Mouse (Mus musculus) heart, postnatal 0 days (tissue): ENCODE measurements around the gene Cerk. TPM values are rescaled to one million over a fixed set of nuclear protein-coding genes. Genes with fewer than 3 reads are reported as not detected.

Source experiments
- ATAC-seq: fragments of 200-750 bp; cut with Nextera tagmentation; 2 replicates; pipeline ENCODE4 v1.8.0; 2017; ENCODE audit warnings: low read depth, moderate number of reproducible peaks, moderate library complexity; ENCODE audit not compliant: insufficient read depth
- DNase-seq: peaks from one replicate; pipeline ENCODE4 v3.0.0-alpha.2; 2016; ENCODE audit warnings: low spot score
- H3K27ac ChIP-seq: fragments of 300-500 bp; sonication (generic); 2 replicates; pipeline ENCODE4 v1.5.1; 2014; ENCODE audit warnings: low read depth, mild to moderate bottlenecking
- H3K27me3 ChIP-seq: fragments of 300-500 bp; sonication (generic); 2 replicates; pipeline ENCODE4 v1.6.1; 2014; ENCODE audit warnings: low read length, mixed read lengths; ENCODE audit not compliant: control insufficient read depth, insufficient read depth
- H3K36me3 ChIP-seq: fragments of 300-500 bp; sonication (generic); replicated peaks from 2 replicates; pipeline ENCODE4 v1.6.1; 2014; ENCODE audit warnings: low read length, mixed read lengths; ENCODE audit not compliant: control insufficient read depth, insufficient read depth
- H3K4me1 ChIP-seq: fragments of 300-500 bp; sonication (generic); 2 replicates; pipeline ENCODE4 v1.6.1; 2014; ENCODE audit warnings: antibody characterized with exemption; ENCODE audit not compliant: control insufficient read depth, insufficient read depth
- H3K4me2 ChIP-seq: fragments of 300-500 bp; sonication (generic); 2 replicates; pipeline ENCODE4 v1.6.1; 2014; ENCODE audit warnings: low read depth, mild to moderate bottlenecking, low read length, moderate library complexity
- H3K4me3 ChIP-seq: fragments of 300-500 bp; sonication (generic); 2 replicates; pipeline ENCODE4 v1.5.1; 2014; ENCODE audit warnings: low read depth, low read length
- H3K9ac ChIP-seq: fragments of 300-500 bp; sonication (generic); replicated peaks from 2 replicates; pipeline ENCODE4 v1.6.1; 2014; ENCODE audit warnings: low read depth, low read length, mixed read lengths
- H3K9me3 ChIP-seq: fragments of 300-500 bp; sonication (generic); replicated peaks from 2 replicates; pipeline ENCODE4 v1.6.1; 2016; ENCODE audit warnings: low read length; ENCODE audit not compliant: control insufficient read depth
- CTCF ChIP-seq: IDR thresholded peaks from 2 replicates; pipeline ENCODE4 v1.5.1; 2016; ENCODE audit warnings: antibody characterized with exemption, control low read depth, low read depth
- EP300 ChIP-seq: IDR thresholded peaks from 2 replicates; pipeline ENCODE4 v1.6.1; 2016; ENCODE audit warnings: antibody characterized with exemption, low read depth
- WGBS: fragments of 180-500 bp; shearing (Covaris S2); extraction: QIAGEN DNeasy Blood & Tissue Kit; methylation state at CpG from one replicate; pipeline ENCODE4 v1.1.7; 2014; 5-methylcytosine and 5-hydroxymethylcytosine counted together
- polyA plus RNA-seq: library from polyadenylated mRNA; unstranded; fragments of >200 nt; fragmentation: Nextera tagmentation; extraction: Ambion mirVana; gene quantifications from 2 replicates; pipeline ENCODE4 v1.2.1, GENCODE M21; 2015
- total RNA-seq: library from RNA; depleted of rRNA; stranded (reverse); fragments of >200 nt; gene quantifications from 2 replicates; pipeline ENCODE4 v1.2.3, GENCODE M21; 2014; ENCODE audit warnings: low replicate concordance

The Cerk gene
- total and polyA plus RNA-seq, 2 experiments from 2014 or later, result 14.5 to 25.3 TPM

DNA sequence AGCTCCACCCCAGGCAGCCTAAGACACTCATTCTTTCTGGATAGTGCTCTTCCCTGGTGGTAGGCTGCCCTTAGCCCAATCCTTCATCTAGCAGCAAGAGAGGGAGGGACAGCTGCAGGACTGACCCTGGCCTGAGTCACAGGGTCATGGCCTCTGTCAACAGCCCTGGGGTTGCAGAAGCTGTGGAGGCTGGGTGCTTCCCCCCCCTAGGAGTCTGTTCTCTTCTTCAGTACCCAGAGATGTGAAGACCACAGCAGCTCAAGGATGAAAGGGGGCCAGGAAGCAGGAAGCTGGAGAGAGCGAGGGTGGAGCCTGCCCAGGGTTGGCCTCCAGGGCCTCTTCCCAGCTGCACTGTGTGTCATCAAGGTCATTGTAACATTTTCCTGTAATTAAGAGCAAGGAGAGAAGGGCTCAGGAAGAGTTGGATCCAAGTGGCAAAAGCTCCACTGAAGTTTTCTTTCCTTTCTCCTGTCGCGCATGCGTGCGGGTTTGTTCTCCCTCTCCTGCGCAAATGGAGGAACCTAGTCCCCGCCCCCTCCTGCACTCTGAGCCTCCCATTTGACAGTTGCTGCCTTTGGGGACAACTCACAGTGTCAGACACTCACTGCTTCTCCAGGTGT, 18.1 kb upstream of the Cerk start:
- Histone ChIP-seq H3K27ac (peak overlapping the region; percentile 49), H3K4me1 (peaks cover 19% of the 10 kb centered on the region), H3K4me2 (no peak overlapping the region), H3K9me3 (no peaks in the 10 kb centered on the region), H3K9ac (no peak overlapping the region), H3K27me3 (no peaks in the 10 kb centered on the region), H3K36me3 (no peaks in the 10 kb centered on the region), H3K4me3 (no peak overlapping the region)
- whole genome bisulfite sequencing, result 44% methylated on average over 7 of the region's 7 CpGs
- no peak for ATAC-seq
- TF ChIP-seq CTCF (no peak), EP300 (no peak)
- DNase-seq, result no peak

DNA sequence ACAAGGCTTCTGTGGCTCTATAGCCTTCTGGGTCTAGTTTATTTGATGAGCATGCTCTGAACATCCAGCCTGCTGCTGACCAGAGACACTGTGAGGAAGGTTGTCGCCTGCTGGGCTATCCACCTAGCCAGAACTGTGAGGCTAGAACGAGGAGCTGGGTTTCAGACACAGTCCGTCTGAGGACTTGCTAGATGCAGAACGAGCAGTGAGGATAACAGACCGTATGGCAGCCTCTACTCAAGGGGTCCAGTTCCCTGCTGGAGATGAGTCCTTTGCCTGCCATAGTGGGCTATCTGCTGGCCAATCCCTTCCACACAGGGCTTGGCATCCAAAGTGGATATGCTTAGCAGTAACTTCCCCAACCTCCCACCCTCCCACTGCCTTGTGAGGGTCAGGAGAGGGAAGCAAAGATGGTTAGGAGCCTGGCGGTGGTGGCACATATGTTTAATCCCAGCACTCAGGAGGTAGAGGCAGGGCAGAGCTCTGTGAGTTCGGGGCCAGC, 17.4 kb upstream of the Cerk start:
- peaks cover 19% of the 10 kb centered on the region for H3K4me1 ChIP-seq
- 88% methylated on average over 7 of the region's 7 CpGs for WGBS
- H3K27ac ChIP-seq, result peak overlapping the region; percentile 49
- no peaks in the 10 kb centered on the region for H3K27me3 ChIP-seq
- H3K4me3 ChIP-seq, result no peak overlapping the region
- H3K9ac ChIP-seq, result no peak overlapping the region
- TF ChIP-seq EP300 (no peak), CTCF (no peak)
- no peaks in the 10 kb centered on the region for H3K36me3 ChIP-seq
- ATAC-seq, result no peak
- H3K9me3 ChIP-seq, result no peaks in the 10 kb centered on the region
- no peak overlapping the region for H3K4me2 ChIP-seq
- DNase-seq, result no peak

DNA sequence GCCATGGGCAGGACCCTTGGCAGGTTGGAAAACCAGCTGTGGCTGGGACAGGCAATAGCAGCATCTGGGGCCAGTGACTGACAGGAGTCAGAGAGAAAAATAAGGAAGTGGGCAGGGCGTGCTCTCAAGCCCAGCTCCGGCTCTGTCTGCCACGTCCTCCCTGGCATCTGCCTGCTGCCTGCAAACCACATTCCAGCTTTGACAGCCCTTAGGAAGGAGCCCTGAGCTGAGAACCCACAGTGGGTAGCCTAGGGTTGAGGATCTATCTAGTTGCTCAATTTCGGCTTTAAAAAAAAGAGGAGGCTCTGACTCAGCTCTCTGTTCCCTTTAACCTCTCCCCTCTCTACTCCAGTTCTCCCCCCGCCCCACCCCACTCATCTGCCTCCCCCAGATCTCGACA, 16.7 kb upstream of the Cerk start:
- Histone ChIP-seq H3K4me3 (no peak overlapping the region), H3K9ac (no peak overlapping the region), H3K4me2 (no peak overlapping the region), H3K36me3 (no peaks in the 10 kb centered on the region), H3K27ac (peak overlapping the region; percentile 49), H3K9me3 (no peaks in the 10 kb centered on the region), H3K4me1 (peaks cover 19% of the 10 kb centered on the region), H3K27me3 (no peaks in the 10 kb centered on the region)
- TF ChIP-seq EP300 (no peak), CTCF (no peak)
- ATAC-seq (no peak), DNase-seq (no peak)
- WGBS, result 28% methylated on average over 6 of the region's 6 CpGs

DNA sequence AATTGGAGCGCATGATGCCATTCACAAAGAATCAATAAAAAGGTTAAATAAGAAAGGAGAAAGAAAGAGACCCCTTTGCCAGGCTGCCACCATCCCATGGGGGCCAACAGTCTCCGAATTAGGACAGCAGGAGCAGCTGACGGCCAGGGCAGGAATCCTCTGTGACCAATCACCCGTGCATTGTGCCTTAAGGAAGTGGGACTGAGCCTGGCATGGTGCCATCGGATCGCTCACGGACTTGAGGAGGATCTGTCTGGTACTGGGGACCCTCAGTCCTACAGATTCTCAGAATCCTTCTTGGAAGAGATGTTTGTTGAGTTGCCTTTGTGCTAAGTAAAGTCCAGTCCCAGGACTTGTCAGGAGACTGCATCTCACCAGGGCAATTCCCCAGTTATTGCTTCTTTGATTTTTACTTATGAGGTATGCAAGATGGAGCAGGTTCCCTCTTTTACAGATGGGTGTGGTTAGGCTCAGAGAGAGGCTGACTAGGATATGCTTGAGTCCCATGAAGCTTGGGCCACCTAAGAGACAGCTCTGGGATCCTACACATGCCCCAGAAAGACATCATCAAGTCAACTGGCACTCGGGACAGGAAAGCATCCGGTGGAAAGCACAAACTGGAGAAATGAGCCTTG, 15.9 kb upstream of the Cerk start:
- H3K27ac ChIP-seq, result peak overlapping the region; percentile 47
- DNase-seq, result no peak
- H3K4me1 ChIP-seq, result peaks cover 19% of the 10 kb centered on the region
- 63% methylated on average over 9 of the region's 9 CpGs for WGBS
- H3K4me2 ChIP-seq, result no peak overlapping the region
- ATAC-seq, result no peak
- no peak for TF ChIP-seq EP300
- no peak for TF ChIP-seq CTCF
- no peaks in the 10 kb centered on the region for H3K36me3 ChIP-seq
- H3K27me3 ChIP-seq, result no peaks in the 10 kb centered on the region
- H3K4me3 ChIP-seq, result no peak overlapping the region
- no peaks in the 10 kb centered on the region for H3K9me3 ChIP-seq
- H3K9ac ChIP-seq, result no peak overlapping the region

DNA sequence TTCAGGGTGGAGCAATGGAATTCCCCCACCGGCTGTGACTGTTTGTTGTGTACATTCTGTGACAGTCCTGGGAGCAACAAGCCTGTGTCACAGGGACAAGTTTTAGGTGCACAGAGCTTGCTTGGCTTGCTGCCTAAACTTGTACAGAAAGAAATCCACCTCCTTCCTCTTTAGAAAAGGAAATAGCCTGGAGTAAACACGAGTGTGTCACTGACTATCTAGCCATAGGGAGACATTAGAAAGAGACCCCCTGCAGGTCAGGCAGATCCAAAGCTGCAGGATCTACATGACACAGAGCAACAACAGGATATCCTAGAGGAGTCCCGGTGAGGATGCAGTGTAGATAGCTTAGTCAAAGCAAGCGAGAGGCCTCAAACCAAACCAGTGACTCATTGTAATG, 15.2 kb upstream of the Cerk start:
- Histone ChIP-seq H3K27me3 (no peaks in the 10 kb centered on the region), H3K27ac (peak overlapping the region; percentile 47; the same call in 1 of the 2 replicates), H3K4me2 (no peak overlapping the region), H3K9ac (no peak overlapping the region), H3K4me1 (peaks cover 19% of the 10 kb centered on the region), H3K4me3 (no peak overlapping the region), H3K9me3 (no peaks in the 10 kb centered on the region), H3K36me3 (no peaks in the 10 kb centered on the region)
- DNase-seq (peak; percentile 55), ATAC-seq (peak; percentile 62)
- WGBS, result 26% methylated on average over 4 of the region's 4 CpGs
- TF ChIP-seq CTCF, result 0 out of 2 replicates have a peak, but pooled peaks have one; percentile 7
- TF ChIP-seq EP300, result no peak

DNA sequence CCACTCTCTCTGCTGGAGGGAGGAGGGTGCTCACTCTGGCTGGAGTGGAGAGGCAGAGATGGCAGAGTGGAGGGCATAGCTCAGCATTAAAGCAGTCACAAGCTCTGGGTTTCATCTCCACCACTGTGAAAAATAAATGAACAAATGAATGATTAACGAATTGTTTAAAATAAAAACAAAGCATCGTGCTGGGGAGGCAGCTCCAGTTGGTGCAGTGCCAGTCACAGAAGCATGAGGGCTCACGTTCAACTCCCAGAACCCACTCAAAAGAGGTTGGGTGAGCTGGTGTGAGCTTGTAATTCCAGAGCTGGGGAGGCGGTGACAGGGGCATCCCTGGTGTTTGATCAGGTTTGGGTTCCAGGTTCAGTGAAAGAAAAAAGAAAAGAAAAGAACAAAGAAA, 14.2 kb upstream of the Cerk start:
- DNase-seq, result no peak
- WGBS, result 41% methylated on average over 4 of the region's 4 CpGs
- no peaks in the 10 kb centered on the region for H3K27me3 ChIP-seq
- no peaks in the 10 kb centered on the region for H3K36me3 ChIP-seq
- no peak for ATAC-seq
- no peak overlapping the region for H3K9ac ChIP-seq
- TF ChIP-seq EP300, result no peak
- H3K9me3 ChIP-seq, result no peaks in the 10 kb centered on the region
- peaks cover 19% of the 10 kb centered on the region for H3K4me1 ChIP-seq
- no peak overlapping the region for H3K4me3 ChIP-seq
- H3K27ac ChIP-seq, result 0 out of 2 replicates have a peak overlapping the region, but pooled peaks have one; percentile 4
- H3K4me2 ChIP-seq, result no peak overlapping the region
